Mouse (Mus musculus) myocyte (in vitro differentiated cells): ENCODE results near the gene Olfr1044.

Source experiments
- CEBPB ChIP-seq: IDR thresholded peaks from 2 replicates; pipeline ENCODE4 v1.6.1; 2011; ENCODE audit warnings: mild to moderate bottlenecking, moderate library complexity; ENCODE audit not compliant: poor library complexity, insufficient read depth, severe bottlenecking
- E2F4 ChIP-seq: IDR thresholded peaks from one replicate; pipeline ENCODE4 v1.6.1; 2011; ENCODE audit warnings: mild to moderate bottlenecking, control low read depth, moderate library complexity; ENCODE audit not compliant: insufficient read depth
- MAX ChIP-seq: IDR thresholded peaks from one replicate; pipeline ENCODE4 v1.6.1; 2011; ENCODE audit warnings: low read depth, mild to moderate bottlenecking, control low read depth
- MYOD1 ChIP-seq, 3 experiments: IDR thresholded peaks; one replicate each; pipeline ENCODE4 v1.6.1; 2011; ENCODE audit warnings: control low read depth in 2 of 3, low read depth in 2 of 3, mild to moderate bottlenecking in 2 of 3, moderate library complexity in 1 of 3; ENCODE audit not compliant: insufficient read length in 2 of 3, control insufficient read depth in 1 of 3
- MYOG ChIP-seq, 3 experiments: IDR thresholded peaks; one replicate each; pipeline ENCODE4 v1.6.1; 2011; ENCODE audit warnings: control low read depth in 2 of 3, low read depth in 2 of 3, mild to moderate bottlenecking in 2 of 3; ENCODE audit not compliant: insufficient read length in 2 of 3, control insufficient read depth in 1 of 3, insufficient read depth in 1 of 3
- POLR2A ChIP-seq: IDR thresholded peaks from one replicate; pipeline ENCODE4 v1.6.1; 2011; ENCODE audit warnings: low read depth, mild to moderate bottlenecking, control low read depth, moderate library complexity; ENCODE audit not compliant: insufficient read length
- POLR2AphosphoS2 ChIP-seq: IDR thresholded peaks from one replicate; pipeline ENCODE4 v1.6.1; 2011; ENCODE audit warnings: low read depth, control low read depth; ENCODE audit not compliant: insufficient read length
- REST ChIP-seq: IDR thresholded peaks from one replicate; pipeline ENCODE4 v1.6.1; 2011; ENCODE audit warnings: mild to moderate bottlenecking, control low read depth, moderate library complexity; ENCODE audit not compliant: insufficient read depth, insufficient read length
- TCF12 ChIP-seq: IDR thresholded peaks from one replicate; pipeline ENCODE4 v1.6.1; 2011; ENCODE audit warnings: mild to moderate bottlenecking, control low read depth; ENCODE audit not compliant: poor library complexity, insufficient read depth, severe bottlenecking
- TCF3 ChIP-seq: IDR thresholded peaks from one replicate; pipeline ENCODE4 v1.6.1; 2011; ENCODE audit warnings: low read depth, control low read depth; ENCODE audit not compliant: insufficient read length
- USF1 ChIP-seq: IDR thresholded peaks from one replicate; pipeline ENCODE4 v1.6.1; 2011; ENCODE audit warnings: low read depth, mild to moderate bottlenecking, control low read depth, moderate library complexity

DNA sequence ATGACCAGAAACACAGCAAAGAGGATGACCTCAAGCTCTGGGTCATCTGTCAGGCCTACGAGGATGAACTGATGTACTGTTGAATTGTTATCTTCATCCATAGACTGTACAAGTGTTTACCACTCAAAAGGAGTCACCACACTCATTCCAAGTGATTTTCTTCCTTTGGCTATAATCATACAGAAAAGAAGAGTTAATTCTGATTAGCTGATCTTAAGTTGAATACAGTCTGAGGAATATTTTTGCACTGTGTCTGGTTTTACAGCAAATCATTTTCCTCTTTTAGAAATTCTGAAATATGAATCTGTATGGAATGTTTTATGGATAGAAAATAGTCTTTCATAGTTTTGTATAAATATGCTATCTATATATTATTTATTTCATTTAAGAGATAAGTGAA lies 31.0 kb downstream of the Olfr1044 start, which contains the start of gene Olfr1040:
- no peak for TF ChIP-seq POLR2A
- TF ChIP-seq POLR2AphosphoS2, result no peak
- no peak for TF ChIP-seq TCF12
- no peak for TF ChIP-seq MYOG (IDR thresholded peaks at IDR 0.05; ENCODE audit: control insufficient read depth in 1 of 3, insufficient read depth in 1 of 3, insufficient read length in 2 of 3, low read depth in 2 of 3)
- no peak for TF ChIP-seq REST
- TF ChIP-seq USF1, result no peak
- no peak for TF ChIP-seq MAX
- no peak for TF ChIP-seq CEBPB
- no peak for TF ChIP-seq E2F4
- TF ChIP-seq MYOD1 (IDR thresholded peaks at IDR 0.05; ENCODE audit: control insufficient read depth in 1 of 3, insufficient read length in 2 of 3, low read depth in 2 of 3), result no peak
- no peak for TF ChIP-seq TCF3
